Comparison of ENCODE assay signal across 7 mouse cellular contexts in genomic region chr1:118458279-118458678, GRCm38 (mm10).
DNase-seq lines count a peak whose midpoint lies in the region; ATAC-seq and TF ChIP-seq lines count a peak whose summit lies in the region.

No protein-coding gene starts in this region.

- DNase-seq in lung, postnatal 0 days (ENCODE audit: low spot score), result peak; percentile 78
- no peak for DNase-seq in lung, postnatal 25 days (ENCODE audit: low spot score)
- no peak for DNase-seq in forebrain, postnatal 0 days
- no peak for DNase-seq in liver, embryonic 11.5 days (ENCODE audit: low spot score)
- DNase-seq in right cerebral cortex, postnatal 10 days (ENCODE audit: low spot score in 2 of 2), result no peak
- DNase-seq in frontal cortex, postnatal 14 days (ENCODE audit: low spot score in 2 of 2), result no peak

- no peak for ATAC-seq in lung, postnatal 0 days
- ATAC-seq in forebrain, postnatal 0 days, result no peak
- ATAC-seq in liver, embryonic 11.5 days (replicated peaks; ENCODE audit: low FRiP score), result no peak
- no peak for ATAC-seq in stomach, embryonic 15.5 days (ENCODE audit: insufficient read depth, low FRiP score, low read depth)

- no peak overlapping the region for H3K9ac ChIP-seq in lung, postnatal 0 days (replicated peaks; ENCODE audit: low read depth)
- no peak overlapping the region for H3K9ac ChIP-seq in forebrain, postnatal 0 days
- peak overlapping the region; percentile 4; the same call in 1 of the 2 replicates for H3K9ac ChIP-seq in liver, embryonic 11.5 days (ENCODE audit: low read depth, low read length)
- H3K9ac ChIP-seq in stomach, embryonic 15.5 days, result no peak overlapping the region

- no peaks in the 10 kb centered on the region for H3K9me3 ChIP-seq in lung, postnatal 0 days (ENCODE audit: low read length)
- no peaks in the 10 kb centered on the region for H3K9me3 ChIP-seq in forebrain, postnatal 0 days (ENCODE audit: low read length)
- no peaks in the 10 kb centered on the region for H3K9me3 ChIP-seq in liver, embryonic 11.5 days (ENCODE audit: control insufficient read depth, low read length)
- no peaks in the 10 kb centered on the region for H3K9me3 ChIP-seq in stomach, embryonic 15.5 days

- no peaks in the 10 kb centered on the region for H3K4me1 ChIP-seq in lung, postnatal 0 days (ENCODE audit: insufficient read depth, low read depth, low read length)
- H3K4me1 ChIP-seq in forebrain, postnatal 0 days (ENCODE audit: insufficient read depth), result peaks cover 18% of the 10 kb centered on the region
- H3K4me1 ChIP-seq in liver, embryonic 11.5 days (replicated peaks; ENCODE audit: control insufficient read depth, insufficient read depth, low read length), result peaks cover 28% of the 10 kb centered on the region
- H3K4me1 ChIP-seq in stomach, embryonic 15.5 days, result 0 out of 2 replicates have a peak, but pooled peaks cover 5% of the 10 kb centered on the region

- H3K4me3 ChIP-seq in lung, postnatal 0 days (ENCODE audit: low read depth, low read length), result no peak overlapping the region
- H3K4me3 ChIP-seq in forebrain, postnatal 0 days (ENCODE audit: low read depth, low read length), result no peak overlapping the region
- no peak overlapping the region for H3K4me3 ChIP-seq in liver, embryonic 11.5 days (ENCODE audit: low read depth, low read length)
- H3K4me3 ChIP-seq in stomach, embryonic 15.5 days (replicated peaks), result no peak overlapping the region

- peak overlapping the region; percentile 99; the same call in 1 of the 2 replicates for H3K27ac ChIP-seq in lung, postnatal 0 days (ENCODE audit: low read length)
- H3K27ac ChIP-seq in forebrain, postnatal 0 days (ENCODE audit: low read depth, low read length), result no peak overlapping the region
- H3K27ac ChIP-seq in liver, embryonic 11.5 days (ENCODE audit: low read depth, low read length), result peak overlapping the region; percentile 99
- H3K27ac ChIP-seq in stomach, embryonic 15.5 days, result peak overlapping the region; percentile 98

- no peak for TF ChIP-seq EP300 in lung, postnatal 0 days (IDR thresholded peaks at IDR 0.05)

- no peaks in the 10 kb centered on the region for H3K36me3 ChIP-seq in lung, postnatal 0 days (ENCODE audit: insufficient read depth, low read length)
- H3K36me3 ChIP-seq in forebrain, postnatal 0 days (ENCODE audit: insufficient read depth), result peaks cover 3% of the 10 kb centered on the region
- 0 out of 2 replicates have a peak, but pooled peaks cover 4% of the 10 kb centered on the region for H3K36me3 ChIP-seq in liver, embryonic 11.5 days (ENCODE audit: control insufficient read depth, insufficient read depth, low read length)
- peaks cover 20% of the 10 kb centered on the region; the same call in 1 of the 2 replicates for H3K36me3 ChIP-seq in stomach, embryonic 15.5 days

- TF ChIP-seq CTCF in lung, postnatal 0 days (IDR thresholded peaks at IDR 0.05), result no peak
- TF ChIP-seq CTCF in forebrain, postnatal 0 days (IDR thresholded peaks at IDR 0.05; ENCODE audit: low read depth), result no peak

- no peaks in the 10 kb centered on the region for H3K27me3 ChIP-seq in lung, postnatal 0 days (replicated peaks; ENCODE audit: insufficient read depth, low read length)
- H3K27me3 ChIP-seq in forebrain, postnatal 0 days (ENCODE audit: insufficient read depth, low read length), result no peaks in the 10 kb centered on the region
- H3K27me3 ChIP-seq in liver, embryonic 11.5 days (replicated peaks; ENCODE audit: control insufficient read depth, insufficient read depth, low read length), result no peaks in the 10 kb centered on the region
- no peaks in the 10 kb centered on the region for H3K27me3 ChIP-seq in stomach, embryonic 15.5 days (replicated peaks)

- WGBS in lung, postnatal 0 days, result 24% methylated on average over 3 of the region's 3 CpGs
- WGBS in forebrain, postnatal 0 days, result 45% methylated on average over 3 of the region's 3 CpGs
- WGBS in liver, embryonic 11.5 days, result 61% methylated on average over 3 of the region's 3 CpGs
- 39% methylated on average over 3 of the region's 3 CpGs for WGBS in stomach, embryonic 15.5 days

- H3K4me2 ChIP-seq in lung, postnatal 0 days (replicated peaks; ENCODE audit: low read depth, low read length), result peak overlapping the region; percentile 61; the same call in 1 of the 2 replicates
- H3K4me2 ChIP-seq in forebrain, postnatal 0 days (ENCODE audit: low read depth), result peak overlapping the region; percentile 65; the same call in 1 of the 2 replicates
- peak overlapping the region; percentile 81 for H3K4me2 ChIP-seq in liver, embryonic 11.5 days
- peak overlapping the region; percentile 69; the same call in 1 of the 2 replicates for H3K4me2 ChIP-seq in stomach, embryonic 15.5 days
